Mouse (Mus musculus): ENCODE measurements around the gene Elmsan1. TPM values are rescaled to one million over a fixed set of nuclear protein-coding genes. Genes with fewer than 3 reads are reported as not detected.

Gene Elmsan1
- total RNA-seq, 2 experiments from 2014 or later, result 12.3 to 13.5 TPM

Other genes with a start within 250 kb of the Elmsan1 start
- gene Heatr4, start 234.0 kb downstream of the Elmsan1 start, total RNA-seq (2021), result not detected
- gene Acot2, start 231.0 kb downstream of the Elmsan1 start, total RNA-seq (2021), result 1 to 10 TPM; 7.6 to 7.7 TPM
- 10 to 100 TPM; 18.6 to 20.2 TPM for gene Acot1, start 209.4 kb downstream of the Elmsan1 start, total RNA-seq (2021)
- 1 to 10 TPM; 2.3 to 3.0 TPM for gene Acot4, start 180.5 kb downstream of the Elmsan1 start, total RNA-seq (2021)
- not detected for gene Gm49366, start 179.9 kb downstream of the Elmsan1 start, total RNA-seq (2021)
- gene Acot3, start 166.7 kb downstream of the Elmsan1 start, total RNA-seq (2021), result 1 to 10 TPM; 1.2 to 1.4 TPM
- gene Acot5, start 149.6 kb downstream of the Elmsan1 start, total RNA-seq (2021), result 1 to 10 TPM; 3.6 to 3.9 TPM
- 1 to 10 TPM; 3.2 to 3.3 TPM for gene Acot6, start 118.2 kb downstream of the Elmsan1 start, total RNA-seq (2021)
- 100 to 1,000 TPM in 1 of 2 experiments, 10 to 100 TPM in 1; 99.1 to 107 TPM for gene Dnal1, start 104.5 kb downstream of the Elmsan1 start, total RNA-seq (2021)
- gene Pnma1, start 70.4 kb downstream of the Elmsan1 start, total RNA-seq (2021), result 1 to 10 TPM; 7.0 to 8.5 TPM
- gene Ptgr2, start 66.4 kb upstream of the Elmsan1 start, total RNA-seq (2021), result 10 to 100 TPM; 29.7 to 33.7 TPM
- gene Zfp410, start 98.0 kb upstream of the Elmsan1 start, total RNA-seq (2021), result 10 to 100 TPM; 35.0 to 36.5 TPM
- gene Coq6, start 142.8 kb upstream of the Elmsan1 start, total RNA-seq (2021), result 10 to 100 TPM; 21.8 to 22.4 TPM
- gene Fam161b, start 143.0 kb upstream of the Elmsan1 start, total RNA-seq (2021), result 1 to 10 TPM; 9.6 TPM
- 10 to 100 TPM; 20.6 to 23.4 TPM for gene Entpd5, start 190.1 kb upstream of the Elmsan1 start, total RNA-seq (2021)
- gene Bbof1, start 190.2 kb upstream of the Elmsan1 start, total RNA-seq (2021), result 1 to 10 TPM; 5.6 to 6.9 TPM
- 10 to 100 TPM in 1 of 2 experiments, 1 to 10 TPM in 1; 8.4 to 10.7 TPM for gene Rnf113a2, start 198.3 kb upstream of the Elmsan1 start, total RNA-seq (2021)
- gene Aldh6a1, start 232.1 kb upstream of the Elmsan1 start, total RNA-seq (2021), result 10 to 100 TPM; 29.5 to 32.5 TPM
- 10 to 100 TPM; 16.0 to 16.8 TPM for gene Lin52, start 232.5 kb upstream of the Elmsan1 start, total RNA-seq (2021)

Measured in left cerebral cortex, postnatal 10 days (tissue).